Mouse (Mus musculus) v-Abl transformed pro-B cells (cell line): ENCODE data around the gene Ppfibp1.
"Not testable (repeated sequence)": the region's sequence is repeated elsewhere in the genome, so short reads cannot be mapped to it uniquely, and the experiment has no call there.

Experiments
- in situ Hi-C, 2 experiments: fragments of 400-800 bp; cut with MboI; formaldehyde crosslinking; loops; one replicate each; pipeline ENCODE4 v1.15.1; 2025; ENCODE audit not compliant: unreplicated experiment in 2 of 2

The Ppfibp1 gene

GRCm38 (mm10) chr6:146887958-146888659 is at the start of gene Ppfibp1:
Gene Ppfibp1, plus strand, starts transcription at chr6:146888487.
- in situ Hi-C loops, result no loop called here

- in situ Hi-C loops, result loop anchor here (10.0 to 25.0 kb wide), 3 partner anchors 266 to 1298 kb away; no protein-coding TSS in a partner anchor
Observed at GRCm38 (mm10) chr6:146838863-146839262, 49.4 kb upstream of the Ppfibp1 start.

DNA sequence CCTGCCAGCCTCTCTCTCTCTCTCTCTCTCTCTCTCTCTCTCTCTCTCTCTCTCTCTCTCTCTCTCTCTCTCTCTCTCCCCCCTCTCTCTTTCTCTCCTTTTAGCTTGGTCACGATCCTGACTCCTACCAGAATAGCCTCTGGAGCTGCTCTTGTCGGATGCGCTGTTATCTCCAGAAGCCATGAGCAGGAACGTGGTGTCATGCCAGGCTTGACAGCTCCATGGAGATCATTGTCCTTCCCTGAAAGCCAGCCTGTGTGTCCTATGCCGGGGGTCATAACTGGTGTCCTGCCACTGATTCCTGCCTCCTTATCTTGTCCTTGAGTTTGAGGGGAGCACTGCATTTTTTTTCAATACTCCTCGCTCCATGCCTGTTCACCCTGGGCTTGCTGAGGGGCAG is 43.4 kb upstream of the Ppfibp1 start:
- in situ Hi-C loops, result loop anchor here in 1 of 2 experiments (10.0 to 25.0 kb wide), 3 partner anchors 290 to 1292 kb away; no protein-coding TSS in a partner anchor

DNA sequence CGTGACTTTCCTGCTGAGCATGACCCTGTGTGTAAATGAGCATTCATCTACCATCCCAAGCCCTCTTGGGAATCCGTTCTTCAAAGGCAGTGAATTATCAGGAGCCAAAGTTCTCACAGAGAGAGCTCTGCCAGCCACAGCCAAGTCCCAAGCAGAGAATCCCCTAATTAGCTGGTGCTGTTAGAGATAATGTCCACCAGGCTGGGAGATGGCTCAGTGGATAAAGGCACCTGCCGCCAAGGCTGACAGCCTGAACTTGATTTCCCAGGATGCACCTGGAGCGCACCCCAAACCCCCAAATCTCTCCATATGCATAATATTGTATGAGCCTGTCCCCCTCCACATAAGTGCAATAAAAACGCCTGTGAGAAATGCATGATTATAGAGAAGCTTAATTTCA is 42.9 kb upstream of the Ppfibp1 start:
- in situ Hi-C loops, result loop anchor here in 1 of 2 experiments (10.0 to 25.0 kb wide), 3 partner anchors 289 to 1292 kb away; no protein-coding TSS in a partner anchor

DNA sequence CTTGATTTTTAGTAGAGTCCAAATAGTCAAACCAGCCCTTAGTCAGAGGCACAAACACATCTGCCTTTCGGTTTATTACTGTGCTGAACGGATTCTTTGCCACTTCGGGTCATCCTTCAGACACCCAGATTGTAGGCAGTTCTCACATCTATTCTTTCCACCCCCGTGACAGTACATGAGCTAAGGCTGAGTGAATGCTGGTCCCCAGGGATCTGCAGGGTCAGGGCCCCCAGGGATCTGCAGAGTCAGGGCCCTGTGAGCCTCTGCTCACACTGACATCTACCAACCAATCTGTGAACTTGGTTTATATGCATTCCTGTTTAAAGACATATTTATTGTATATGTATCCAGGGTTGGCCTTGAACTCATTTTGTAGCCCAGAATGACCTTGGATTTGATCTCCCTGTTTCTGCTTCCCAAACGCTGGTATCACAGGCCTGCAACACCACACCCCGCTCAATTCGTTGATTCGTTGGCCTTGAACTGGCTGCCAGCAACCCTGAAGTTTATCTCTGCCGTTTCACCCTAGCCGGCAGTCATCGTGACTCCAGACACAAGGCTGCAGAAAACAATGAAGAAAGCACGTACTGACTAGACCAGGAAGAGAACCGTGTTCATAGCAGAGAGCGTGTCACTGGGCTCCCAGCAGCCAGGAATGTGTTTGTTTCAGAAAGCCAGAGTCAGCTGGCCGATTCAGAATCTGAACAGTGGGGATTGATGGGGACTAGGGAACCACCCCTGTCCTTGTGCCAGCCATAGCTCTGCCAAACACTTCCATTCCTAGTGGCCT is 42.1 kb upstream of the Ppfibp1 start:
- in situ Hi-C loops, result loop anchor here in 1 of 2 experiments (10.0 to 25.0 kb wide), 3 partner anchors 289 to 1291 kb away; no protein-coding TSS in a partner anchor

- in situ Hi-C loops, result loop anchor here in 1 of 2 experiments (10.0 to 25.0 kb wide), 3 partner anchors 287 to 1290 kb away; no protein-coding TSS in a partner anchor
Observed at GRCm38 (mm10) chr6:146847402-146847801, 40.9 kb upstream of the Ppfibp1 start.

DNA sequence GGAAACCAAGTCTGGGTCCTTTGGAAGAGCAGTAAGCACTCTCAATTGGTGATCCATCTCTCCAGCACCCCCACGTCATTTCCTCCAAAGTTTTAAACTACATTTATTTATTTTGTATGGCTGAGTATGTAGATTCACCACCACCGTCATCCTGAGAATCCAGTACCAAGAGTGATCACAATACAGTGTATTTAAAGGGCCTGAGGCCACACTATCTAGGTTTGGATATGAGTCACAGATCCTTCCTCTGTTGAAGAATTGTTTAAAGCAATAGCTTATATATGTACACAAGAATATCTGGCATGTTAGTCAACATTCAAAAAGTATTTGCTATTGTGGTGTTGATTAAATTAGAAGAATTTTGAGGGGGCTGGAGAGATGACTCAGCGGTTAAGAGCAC is 40.0 kb upstream of the Ppfibp1 start:
- in situ Hi-C loops, result loop anchor here in 1 of 2 experiments (10.0 to 25.0 kb wide), 3 partner anchors 287 to 1289 kb away; no protein-coding TSS in a partner anchor

GRCm38 (mm10) chr6:146850050-146850449 is 38.2 kb upstream of the Ppfibp1 start, which contains the start of gene Smco2:
Gene Smco2, plus strand, starts transcription at chr6:146850104.
- in situ Hi-C loops, result no loop called here

- in situ Hi-C loops, result no loop called here
Observed at GRCm38 (mm10) chr6:146851916-146852315, 36.4 kb upstream of the Ppfibp1 start.

GRCm38 (mm10) chr6:146852739-146853138 is 35.5 kb upstream of the Ppfibp1 start:
- in situ Hi-C loops, result no loop called here

GRCm38 (mm10) chr6:146855185-146855584 is 33.1 kb upstream of the Ppfibp1 start:
- in situ Hi-C loops, result no loop called here

- in situ Hi-C loops, result no loop called here
Observed at GRCm38 (mm10) chr6:146857386-146857785, 30.9 kb upstream of the Ppfibp1 start.

GRCm38 (mm10) chr6:146863154-146863553 is 25.1 kb upstream of the Ppfibp1 start:
- in situ Hi-C loops, result no loop called here

GRCm38 (mm10) chr6:146864370-146864769 is 23.9 kb upstream of the Ppfibp1 start:
- in situ Hi-C loops, result not testable (repeated sequence)

GRCm38 (mm10) chr6:146865701-146866100 is 22.6 kb upstream of the Ppfibp1 start:
- in situ Hi-C loops, result no loop called here

GRCm38 (mm10) chr6:146871975-146872374 is 16.3 kb upstream of the Ppfibp1 start:
- in situ Hi-C loops, result no loop called here

GRCm38 (mm10) chr6:146874415-146874814 is 13.9 kb upstream of the Ppfibp1 start:
- in situ Hi-C loops, result no loop called here

DNA sequence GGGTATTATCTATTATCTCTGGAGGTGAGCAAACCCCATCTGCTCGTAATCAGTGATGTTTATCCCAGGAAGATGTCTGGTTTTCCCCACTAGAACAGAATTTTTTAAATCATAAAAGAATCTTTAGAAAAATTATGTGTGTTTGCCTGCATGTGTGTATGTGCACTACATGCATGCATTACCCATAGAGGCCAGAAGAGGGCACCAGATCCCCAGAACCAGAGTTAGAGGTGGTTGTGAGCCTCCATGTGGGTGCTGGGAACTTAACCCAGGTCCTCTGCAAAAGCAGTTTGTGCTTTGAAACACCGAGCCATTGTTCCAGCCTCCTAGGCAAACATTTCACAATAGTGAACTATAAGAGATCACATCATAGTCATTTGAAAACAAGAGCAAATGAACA is 11.5 kb upstream of the Ppfibp1 start:
- in situ Hi-C loops, result no loop called here

- in situ Hi-C loops, result no loop called here
Observed at GRCm38 (mm10) chr6:146877425-146878045, 10.8 kb upstream of the Ppfibp1 start.

DNA sequence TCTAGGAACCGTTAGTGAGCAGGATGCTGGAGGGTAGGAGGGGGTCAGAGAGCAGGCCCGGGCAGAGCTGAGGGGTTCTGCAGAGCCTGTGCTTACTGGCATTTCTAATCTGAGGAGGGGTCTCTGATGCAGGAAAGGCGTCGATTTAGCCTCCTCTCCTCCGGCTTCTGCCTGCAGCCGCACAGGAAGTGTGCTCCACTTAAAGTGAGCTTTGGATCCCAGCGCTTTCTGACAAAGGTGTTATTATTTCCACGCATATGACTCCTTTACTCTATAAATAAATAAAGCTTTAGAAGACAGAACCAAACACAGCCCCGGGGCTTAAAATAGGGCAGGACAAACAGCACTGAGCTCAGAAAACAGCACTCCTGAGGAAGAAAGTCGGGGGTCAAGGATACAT is 9.4 kb upstream of the Ppfibp1 start:
- in situ Hi-C loops, result no loop called here

DNA sequence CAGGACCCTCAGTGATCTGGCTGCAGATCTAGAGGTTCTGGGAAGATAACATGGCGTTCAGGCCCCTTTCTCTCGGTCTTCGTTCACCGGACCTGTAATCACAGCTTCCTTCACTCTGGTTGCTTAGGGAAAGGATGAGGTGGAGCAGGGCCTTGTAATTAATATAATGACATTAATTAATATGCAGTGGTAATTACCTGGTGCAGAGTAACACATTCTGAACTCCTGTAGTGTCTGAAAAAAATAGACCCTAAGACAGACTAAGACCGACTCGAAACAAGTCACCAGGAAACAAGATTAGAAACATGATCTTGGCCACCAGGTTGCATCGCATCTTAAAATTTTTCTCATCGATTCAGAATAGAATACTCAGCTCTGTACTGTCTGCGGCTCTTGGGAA is 8.4 kb upstream of the Ppfibp1 start:
- in situ Hi-C loops, result no loop called here
